Mouse (Mus musculus) central nervous system, embryonic 14 days (tissue): ENCODE measurements around the gene Car6. TPM values are rescaled to one million over a fixed set of nuclear protein-coding genes. Genes with fewer than 3 reads are reported as not detected.

Experiments
- polyA plus RNA-seq: library from polyadenylated mRNA; depleted of rRNA; stranded (reverse); fragments of >200 nt; gene quantifications from 2 replicates; pipeline ENCODE4 v1.2.3, GENCODE M21; 2012; rRNA removed

Gene Car6
- 0.05 and 0.31 TPM in 2 replicates for polyA plus RNA-seq

DNA sequence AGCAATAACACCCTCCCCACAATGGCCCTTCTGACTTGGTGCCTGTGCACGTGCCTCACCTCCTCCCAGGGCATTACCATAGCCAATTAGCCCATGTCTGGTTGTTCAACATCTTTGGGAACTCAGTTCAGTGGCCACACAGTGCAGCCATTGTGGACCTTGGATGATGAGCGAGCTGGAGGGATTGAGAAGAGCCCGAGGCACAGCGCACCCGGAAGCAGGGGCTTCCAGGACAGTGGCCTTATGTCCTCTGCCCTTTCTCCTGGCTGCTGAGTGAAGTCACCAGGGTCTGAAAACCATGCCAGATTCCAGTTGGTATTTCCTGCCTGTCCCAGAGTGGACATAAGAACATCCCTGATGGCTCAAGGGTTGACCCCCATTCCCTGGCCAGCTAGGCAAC, at the start of gene Car6:
Gene Car6 (minus strand): TSS at position 101 of the 400 bp plus-strand sequence.

DNA sequence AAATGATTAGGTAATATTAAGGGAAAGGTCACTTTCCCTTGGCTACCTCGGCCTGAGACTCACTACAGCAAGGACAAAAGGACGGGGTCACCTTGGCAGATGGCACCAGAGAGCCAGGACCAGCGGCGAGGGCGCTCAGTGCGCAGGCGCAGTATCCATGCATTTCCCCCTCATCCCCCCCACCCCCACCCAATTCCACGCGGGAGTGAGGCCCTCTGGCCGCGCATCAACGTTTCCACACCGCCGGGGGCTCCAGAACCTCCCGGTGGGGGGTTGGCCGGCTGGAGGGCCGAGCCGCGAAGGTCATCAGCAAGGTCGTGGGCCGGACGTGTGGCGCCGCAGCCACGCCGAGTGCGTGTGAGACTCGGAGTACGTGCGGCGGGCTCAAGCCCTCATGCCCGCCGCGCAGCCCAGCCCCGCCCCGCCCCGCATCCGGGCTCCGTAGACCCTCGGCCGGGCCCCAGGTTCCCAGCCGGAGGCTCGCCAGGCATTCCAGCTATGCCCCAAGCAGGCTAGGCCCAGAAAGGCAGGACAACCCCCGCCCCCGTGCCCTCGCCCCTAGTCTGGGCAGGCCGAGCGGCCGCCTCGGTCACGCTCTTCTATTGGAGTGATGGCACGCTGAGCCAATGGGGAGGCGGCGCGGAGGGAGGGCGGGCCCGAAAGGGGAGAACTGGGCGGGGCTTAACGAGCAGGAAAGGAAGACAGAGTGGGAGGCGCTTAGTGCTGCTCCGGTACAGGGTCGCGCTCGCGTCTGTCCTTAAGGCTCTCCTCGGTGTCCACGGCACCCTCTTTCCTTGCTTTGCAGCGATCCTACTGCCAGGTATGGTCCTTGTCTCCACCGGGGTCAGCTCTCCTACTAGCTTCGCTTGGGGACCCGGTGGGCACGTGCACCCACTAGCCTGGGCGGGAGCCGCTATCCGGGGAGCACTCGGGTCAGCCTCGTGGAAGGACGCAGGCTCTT, 35.7 kb upstream of the Car6 start, which contains the start of gene Eno1:
Gene Eno1 (plus strand): TSS at position 201 of the 961 bp plus-strand sequence.

Other genes with a start within 250 kb of the Car6 start
- 6.0 and 7.3 TPM in 2 replicates for gene Spsb1, start 246.3 kb downstream of the Car6 start, polyA plus RNA-seq
- 3.9 and 7.6 TPM in 2 replicates for gene H6pd, start 192.3 kb downstream of the Car6 start, polyA plus RNA-seq
- gene Gpr157, start 114.0 kb downstream of the Car6 start, polyA plus RNA-seq = 0.63 and 1.2 TPM in 2 replicates
- gene Slc2a5, start 82.0 kb downstream of the Car6 start, polyA plus RNA-seq = 1.8 and 2.1 TPM in 2 replicates
- gene Slc2a7, start 52.4 kb downstream of the Car6 start, polyA plus RNA-seq = not detected in 2 replicates
- 438 and 445 TPM in 2 replicates for gene Eno1, start 35.4 kb upstream of the Car6 start, polyA plus RNA-seq
- 49.3 and 58.2 TPM in 2 replicates for gene Rere, start 80.3 kb upstream of the Car6 start, polyA plus RNA-seq